Mouse (Mus musculus) midbrain, embryonic 11.5 days (tissue): ENCODE measurements around the gene Ddx42. TPM values are rescaled to one million over a fixed set of nuclear protein-coding genes. Genes with fewer than 3 reads are reported as not detected.

Experiments
- ATAC-seq: fragments of 200-750 bp; cut with Nextera tagmentation; 2 replicates; pipeline ENCODE4 v1.8.0; 2017; ENCODE audit warnings: moderate TSS enrichment, moderate library complexity; ENCODE audit not compliant: low FRiP score
- DNase-seq: peaks from one replicate; pipeline ENCODE4 v3.0.0; 2015; ENCODE audit warnings: low spot score; ENCODE audit errors: missing footprints
- H3K27ac ChIP-seq: fragments of 300-500 bp; sonication (generic); 2 replicates; pipeline ENCODE4 v1.5.1; 2014; ENCODE audit warnings: low read depth, low read length
- H3K27me3 ChIP-seq: fragments of 300-500 bp; sonication (generic); 2 replicates; pipeline ENCODE4 v1.6.1; 2014; ENCODE audit warnings: mild to moderate bottlenecking, low read length, moderate library complexity, mixed read lengths; ENCODE audit not compliant: control insufficient read depth, insufficient read depth
- H3K36me3 ChIP-seq: fragments of 300-500 bp; sonication (generic); 2 replicates; pipeline ENCODE4 v1.6.1; 2014; ENCODE audit warnings: mild to moderate bottlenecking, low read length, moderate library complexity, mixed read lengths; ENCODE audit not compliant: control insufficient read depth, insufficient read depth
- H3K4me1 ChIP-seq: fragments of 300-500 bp; sonication (generic); 2 replicates; pipeline ENCODE4 v1.6.1; 2014; ENCODE audit warnings: low read length; ENCODE audit not compliant: control insufficient read depth, insufficient read depth
- H3K4me2 ChIP-seq: fragments of 300-500 bp; sonication (generic); 2 replicates; pipeline ENCODE4 v1.6.1; 2014; ENCODE audit warnings: mild to moderate bottlenecking, moderate library complexity
- H3K4me3 ChIP-seq: fragments of 300-500 bp; sonication (generic); 2 replicates; pipeline ENCODE4 v1.5.1; 2014; ENCODE audit warnings: low read depth, low read length
- H3K9ac ChIP-seq: fragments of 300-500 bp; sonication (generic); 2 replicates; pipeline ENCODE4 v1.6.1; 2014; ENCODE audit warnings: low read length
- H3K9me3 ChIP-seq: fragments of 300-500 bp; sonication (generic); 2 replicates; pipeline ENCODE4 v1.6.1; 2016; ENCODE audit warnings: low read length; ENCODE audit not compliant: control insufficient read depth
- WGBS: fragments of 180-500 bp; shearing (Covaris S2); extraction: QIAGEN DNeasy Blood & Tissue Kit; methylation state at CpG from one replicate; pipeline ENCODE4 v1.1.7; 2014; 5-methylcytosine and 5-hydroxymethylcytosine counted together
- polyA plus RNA-seq: library from polyadenylated mRNA; unstranded; fragments of >200 nt; fragmentation: Nextera tagmentation; extraction: Ambion mirVana; gene quantifications from 2 replicates; pipeline ENCODE4 v1.2.1, GENCODE M21; 2014

The Ddx42 gene
- polyA plus RNA-seq, 1 experiment from 2014 or later = 105 TPM

GRCm38 (mm10) chr11:106276454-106276853 is 59.7 kb downstream of the Ddx42 start, which contains the start of gene Tcam1:
Gene Tcam1, plus strand, starts transcription at chr11:106276672.
- Histone ChIP-seq H3K4me2 (peak within 1 kb of the TSS; percentile 19; the same call in 1 of the 2 replicates), H3K9ac (no peak within 1 kb of the TSS), H3K9me3 (no peaks in the 10 kb centered on the region), H3K36me3 (no peaks in the 10 kb centered on the region), H3K4me1 (peaks cover 6% of the 10 kb centered on the region), H3K27ac (no peak within 1 kb of the TSS), H3K4me3 (no peak within 1 kb of the TSS), H3K27me3 (no peaks in the 10 kb centered on the region)
- WGBS = 13% methylated on average over 25 of the region's 25 CpGs
- DNase-seq = peak; percentile 99
- ATAC-seq = no peak

- Histone ChIP-seq H3K4me1 (no peaks in the 10 kb centered on the region), H3K36me3 (no peaks in the 10 kb centered on the region), H3K27ac (no peak overlapping the region), H3K9me3 (no peaks in the 10 kb centered on the region), H3K9ac (no peak overlapping the region), H3K27me3 (no peaks in the 10 kb centered on the region), H3K4me2 (no peak overlapping the region), H3K4me3 (no peak overlapping the region)
- ATAC-seq = no peak
- DNase-seq = no peak
- WGBS = 88% methylated on average over 6 of the region's 6 CpGs
These were observed 65.7 kb downstream of the Ddx42 start for GRCm38 (mm10) chr11:106282452-106282851.

GRCm38 (mm10) chr11:106283371-106283770 is 66.6 kb downstream of the Ddx42 start:
- Histone ChIP-seq H3K4me1 (no peaks in the 10 kb centered on the region), H3K9me3 (no peaks in the 10 kb centered on the region), H3K27ac (no peak overlapping the region), H3K9ac (no peak overlapping the region), H3K4me3 (no peak overlapping the region), H3K27me3 (no peaks in the 10 kb centered on the region), H3K36me3 (no peaks in the 10 kb centered on the region), H3K4me2 (no peak overlapping the region)
- 86% methylated on average over 4 of the region's 4 CpGs for WGBS
- no peak for ATAC-seq
- no peak for DNase-seq

- no peaks in the 10 kb centered on the region for H3K9me3 ChIP-seq
- WGBS = 64% methylated on average over 8 of the region's 8 CpGs
- no peak overlapping the region for H3K9ac ChIP-seq
- H3K4me1 ChIP-seq = no peaks in the 10 kb centered on the region
- H3K4me3 ChIP-seq = no peak overlapping the region
- DNase-seq = peak; percentile 19
- H3K27me3 ChIP-seq = no peaks in the 10 kb centered on the region
- no peaks in the 10 kb centered on the region for H3K36me3 ChIP-seq
- H3K4me2 ChIP-seq = no peak overlapping the region
- no peak for ATAC-seq
- no peak overlapping the region for H3K27ac ChIP-seq
These were observed 67.4 kb downstream of the Ddx42 start for GRCm38 (mm10) chr11:106284126-106284525.

- WGBS = 89% methylated on average over 7 of the region's 7 CpGs
- no peaks in the 10 kb centered on the region for H3K36me3 ChIP-seq
- H3K27me3 ChIP-seq = no peaks in the 10 kb centered on the region
- no peak overlapping the region for H3K4me3 ChIP-seq
- no peak for DNase-seq
- no peak overlapping the region for H3K27ac ChIP-seq
- no peak overlapping the region for H3K4me2 ChIP-seq
- H3K9me3 ChIP-seq = no peaks in the 10 kb centered on the region
- no peaks in the 10 kb centered on the region for H3K4me1 ChIP-seq
- ATAC-seq = no peak
- no peak overlapping the region for H3K9ac ChIP-seq
These were observed 69.5 kb downstream of the Ddx42 start for GRCm38 (mm10) chr11:106286206-106286605.

- no peak overlapping the region for H3K9ac ChIP-seq
- no peak for DNase-seq
These were observed 70.3 kb downstream of the Ddx42 start for GRCm38 (mm10) chr11:106286987-106287386.

GRCm38 (mm10) chr11:106289369-106289768 is 72.6 kb downstream of the Ddx42 start:
- ATAC-seq (no peak), DNase-seq (no peak)
- Histone ChIP-seq H3K27ac (no peak overlapping the region), H3K36me3 (no peaks in the 10 kb centered on the region), H3K9me3 (no peaks in the 10 kb centered on the region), H3K4me3 (no peak overlapping the region), H3K4me2 (no peak overlapping the region), H3K9ac (no peak overlapping the region), H3K4me1 (no peaks in the 10 kb centered on the region), H3K27me3 (no peaks in the 10 kb centered on the region)
- WGBS = 76% methylated on average over 8 of the region's 8 CpGs

More at GRCm38 (mm10) chr11:106286987-106287386, 70.3 kb downstream of the Ddx42 start:
- ATAC-seq = no peak
- H3K9me3 ChIP-seq = no peaks in the 10 kb centered on the region
- H3K36me3 ChIP-seq = no peaks in the 10 kb centered on the region
- H3K27me3 ChIP-seq = no peaks in the 10 kb centered on the region
- H3K4me3 ChIP-seq = no peak overlapping the region
- no peaks in the 10 kb centered on the region for H3K4me1 ChIP-seq
- H3K4me2 ChIP-seq = no peak overlapping the region
- WGBS = 76% methylated on average over 11 of the region's 11 CpGs
- H3K27ac ChIP-seq = no peak overlapping the region

- ATAC-seq (no peak), DNase-seq (no peak)
- WGBS = 90% methylated on average over 5 of the region's 5 CpGs
- Histone ChIP-seq H3K9me3 (no peaks in the 10 kb centered on the region), H3K4me1 (no peaks in the 10 kb centered on the region), H3K4me2 (no peak overlapping the region), H3K27me3 (no peaks in the 10 kb centered on the region), H3K27ac (no peak overlapping the region), H3K4me3 (no peak overlapping the region), H3K36me3 (no peaks in the 10 kb centered on the region), H3K9ac (no peak overlapping the region)
These were observed 73.7 kb downstream of the Ddx42 start for GRCm38 (mm10) chr11:106290376-106290775.

- Histone ChIP-seq H3K4me1 (no peaks in the 10 kb centered on the region), H3K36me3 (no peaks in the 10 kb centered on the region), H3K4me2 (no peak overlapping the region), H3K9ac (no peak overlapping the region), H3K4me3 (no peak overlapping the region), H3K27me3 (no peaks in the 10 kb centered on the region), H3K9me3 (no peaks in the 10 kb centered on the region), H3K27ac (no peak overlapping the region)
- DNase-seq = peak; percentile 73
- WGBS = 84% methylated on average over 2 of the region's 2 CpGs
- no peak for ATAC-seq
These were observed 75.1 kb downstream of the Ddx42 start for GRCm38 (mm10) chr11:106291861-106292260.
